Mouse (Mus musculus): ENCODE results near the gene Exoc3l. TPM values are rescaled to one million over a fixed set of nuclear protein-coding genes. Genes with fewer than 3 reads are reported as not detected.

Gene Exoc3l
- total RNA-seq, 2 experiments from 2014 or later: 3.4 to 3.7 TPM

GRCm38 (mm10) chr8:105254966-105255350 lies 40.9 kb downstream of the Exoc3l start, which contains the start of gene B3gnt9:
TSS of gene B3gnt9 (minus strand) at chr8:105255153.
- intact Hi-C loops (cut with DNase I; ENCODE audit: low total_unique reads): no loop called here
- DNase-seq: peak; percentile 88

GRCm38 (mm10) chr8:105254152-105254965 lies 41.5 kb downstream of the Exoc3l start:
- intact Hi-C loops (cut with DNase I; ENCODE audit: low total_unique reads): no loop called here
- DNase-seq: peak; percentile 93

- intact Hi-C loops (cut with DNase I; ENCODE audit: low total_unique reads): no loop called here
- no peak for DNase-seq
Observed at GRCm38 (mm10) chr8:105253766-105254151, 42.1 kb downstream of the Exoc3l start.

DNA sequence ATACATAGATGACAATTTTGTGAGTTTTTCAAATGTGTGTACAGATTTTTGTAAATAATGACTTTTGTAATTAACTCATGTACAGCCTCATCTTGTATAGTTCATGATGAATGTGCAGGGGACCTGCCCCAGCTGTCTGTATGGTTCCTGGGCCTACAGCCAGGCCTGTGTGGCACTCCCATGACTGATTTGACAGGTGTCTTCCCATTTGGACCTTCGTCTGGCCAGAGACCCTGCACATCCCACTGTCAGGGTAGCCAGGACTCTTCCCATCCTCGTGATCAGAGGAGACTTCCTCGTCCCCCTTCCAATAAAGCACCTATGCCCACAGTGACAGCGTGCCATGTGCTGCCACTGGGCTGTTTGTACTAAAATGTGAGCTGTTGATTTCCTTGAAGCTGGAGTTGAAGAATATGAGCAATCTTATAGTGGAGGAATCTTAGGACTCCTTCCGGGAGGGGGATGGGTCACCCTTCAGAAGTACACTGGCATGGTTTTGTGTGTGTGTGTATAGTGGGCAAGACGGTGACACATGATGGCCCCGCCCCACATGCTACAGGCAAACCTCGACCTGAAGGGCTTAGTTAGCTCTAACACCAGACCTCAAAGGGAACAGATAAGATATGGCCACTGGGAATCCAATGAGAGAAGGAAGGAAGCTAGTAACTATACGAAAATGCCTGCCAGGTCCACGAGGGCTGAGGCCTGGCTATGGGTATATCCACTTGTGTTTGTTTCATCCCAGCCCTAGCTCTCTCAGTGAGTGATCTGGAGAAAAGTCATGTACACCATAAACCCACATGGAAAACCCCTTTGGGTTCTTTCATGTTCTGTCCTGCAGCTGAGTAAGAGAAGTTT lies 43.0 kb downstream of the Exoc3l start:
- intact Hi-C loops (cut with DNase I; ENCODE audit: low total_unique reads): no loop called here
- no peak for DNase-seq

DNA sequence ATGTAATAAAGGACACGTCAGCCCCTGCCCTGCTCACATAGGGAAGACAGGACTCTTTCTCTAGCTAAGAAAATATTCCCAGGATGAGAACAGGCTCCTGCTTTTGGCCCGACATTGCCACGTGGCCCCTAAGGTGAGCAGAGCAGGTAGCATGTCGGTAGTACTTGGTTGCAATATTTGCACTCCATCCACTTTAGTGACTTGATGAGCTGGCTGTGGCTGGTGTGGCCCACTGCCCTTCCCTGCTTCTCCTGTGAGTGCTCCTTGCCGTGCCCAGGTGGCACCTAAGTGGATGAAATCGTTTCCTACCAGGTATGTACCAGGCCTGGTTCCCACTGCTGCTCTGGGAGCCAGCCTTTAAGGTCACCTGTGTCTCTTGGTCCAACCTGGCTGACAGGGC lies 43.9 kb downstream of the Exoc3l start:
- intact Hi-C loops (cut with DNase I; ENCODE audit: low total_unique reads): no loop called here
- DNase-seq: no peak

DNA sequence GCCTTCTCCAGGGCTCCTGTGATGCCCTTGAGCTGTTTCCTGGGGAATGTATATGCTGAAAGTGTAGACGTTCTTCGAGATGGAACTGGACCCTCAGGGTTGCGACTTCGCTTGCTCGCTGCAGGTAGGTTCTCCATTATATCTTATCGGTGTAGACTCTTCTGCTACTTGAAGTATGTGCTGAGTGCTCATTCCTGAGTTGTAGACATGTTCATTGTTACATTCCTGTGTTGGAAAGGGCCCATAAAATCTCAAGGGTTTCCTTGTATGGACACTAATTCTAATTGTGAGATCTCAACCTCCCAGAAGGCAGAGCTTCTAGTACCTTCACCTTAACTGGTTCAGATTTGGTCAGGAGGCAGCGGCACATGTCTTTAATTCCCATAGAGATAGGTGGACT lies 54.9 kb downstream of the Exoc3l start:
- DNase-seq: no peak
- intact Hi-C loops (cut with DNase I; ENCODE audit: low total_unique reads): no loop called here

Small RNAs within 50 kb of the gene (microRNA-seq; reads per million reads assigned to microRNA genes)
- gene Gm27320 (0 reads per million in 2 experiments), gene Mir328 (609 to 687 reads per million in 2 experiments)

Other genes with a start within 250 kb of the Exoc3l start
- gene Ces3a, start 247.5 kb downstream of the Exoc3l start, total RNA-seq (2021): not detected
- not detected for gene Ces3b, start 212.3 kb downstream of the Exoc3l start, total RNA-seq (2021)
- gene Ces4a, start 164.3 kb downstream of the Exoc3l start, total RNA-seq (2021): not detected
- gene Cbfb, start 125.4 kb downstream of the Exoc3l start, total RNA-seq (2021): 10 to 100 TPM; 37.2 TPM
- gene D230025D16Rik, start 71.0 kb downstream of the Exoc3l start, total RNA-seq (2021): 10 to 100 TPM; 14.6 to 18.7 TPM
- 1 to 10 TPM; 5.1 to 6.1 TPM for gene B3gnt9, start 40.9 kb downstream of the Exoc3l start, total RNA-seq (2021)
- gene Tradd, start 31.5 kb downstream of the Exoc3l start, total RNA-seq (2021): 1 to 10 TPM; 2.8 to 3.9 TPM
- 1 to 10 TPM; 1.3 TPM for gene Fbxl8, start 31.5 kb downstream of the Exoc3l start, total RNA-seq (2021)
- 1 to 10 TPM in 1 of 2 experiments, under 1 TPM in 1; 0.95 to 1.4 TPM for gene Hsf4, start 26.3 kb downstream of the Exoc3l start, total RNA-seq (2021)
- gene Nol3, start 20.0 kb downstream of the Exoc3l start, total RNA-seq (2021): 10 to 100 TPM; 24.1 to 27.3 TPM
- gene 4931428F04Rik, start 6.2 kb downstream of the Exoc3l start, total RNA-seq (2021): 1 to 10 TPM in 1 of 2 experiments, under 1 TPM in 1; 0.84 to 1.3 TPM
- gene E2f4, start 1.6 kb upstream of the Exoc3l start, total RNA-seq (2021): 10 to 100 TPM; 15.4 to 17.2 TPM
- under 1 TPM; 0.40 to 0.45 TPM for gene Elmo3, start 9.5 kb upstream of the Exoc3l start, total RNA-seq (2021)
- 1 to 10 TPM in 1 of 2 experiments, under 1 TPM in 1; 0.76 to 1.6 TPM for gene Lrrc29, start 30.2 kb upstream of the Exoc3l start, total RNA-seq (2021)
- gene Tmem208, start 30.3 kb upstream of the Exoc3l start, total RNA-seq (2021): 10 to 100 TPM; 20.6 to 21.5 TPM
- 10 to 100 TPM; 12.1 to 15.6 TPM for gene Fhod1, start 51.9 kb upstream of the Exoc3l start, total RNA-seq (2021)
- 1 to 10 TPM in 1 of 2 experiments, under 1 TPM in 1; 0.84 to 1.0 TPM for gene Slc9a5, start 52.7 kb upstream of the Exoc3l start, total RNA-seq (2021)
- gene Plekhg4, start 77.2 kb upstream of the Exoc3l start, total RNA-seq (2021): under 1 TPM; 0.07 to 0.08 TPM
- gene Kctd19, start 117.4 kb upstream of the Exoc3l start, total RNA-seq (2021): under 1 TPM in 1 of 2 experiments, not detected in 1; 0.21 TPM
- gene Lrrc36, start 117.5 kb upstream of the Exoc3l start, total RNA-seq (2021): under 1 TPM; 0.53 to 0.97 TPM
- gene Tppp3, start 175.4 kb upstream of the Exoc3l start, total RNA-seq (2021): 100 to 1,000 TPM; 191 to 254 TPM
- 10 to 100 TPM; 10.1 to 11.2 TPM for gene Zdhhc1, start 200.8 kb upstream of the Exoc3l start, total RNA-seq (2021)
- gene Hsd11b2, start 222.7 kb upstream of the Exoc3l start, total RNA-seq (2021): 1 to 10 TPM; 1.9 to 2.1 TPM

All from gastrocnemius, postnatal 14 days (tissue).